Mouse (Mus musculus): ENCODE results near the gene Nup210. TPM values are rescaled to one million over a fixed set of nuclear protein-coding genes. Genes with fewer than 3 reads are reported as not detected.

Nup210 gene
- polyA plus RNA-seq, 1 experiment: not detected

GRCm38 (mm10) chr6:91139846-91140245 is 23.2 kb upstream of the Nup210 start:
- no peak overlapping the region for H3K4me3 ChIP-seq (ENCODE audit: insufficient read depth, poor library complexity, severe bottlenecking)
- no peaks in the 10 kb centered on the region for H3K79me3 ChIP-seq (ENCODE audit: low read depth)
- H3K36me3 ChIP-seq (ENCODE audit: control insufficient read depth, insufficient read depth): no peaks in the 10 kb centered on the region
- peaks cover 24% of the 10 kb centered on the region for H3K27me3 ChIP-seq (ENCODE audit: control insufficient read depth, insufficient read depth, insufficient read length)
- H3K79me2 ChIP-seq (ENCODE audit: control insufficient read depth, insufficient read depth): no peaks in the 10 kb centered on the region
- no peak overlapping the region for H3ac ChIP-seq (ENCODE audit: control insufficient read depth, insufficient read length, low read depth)
- TF ChIP-seq MYOD1 (IDR thresholded peaks at IDR 0.05; ENCODE audit: control insufficient read depth, insufficient read length, low read depth) (no peak), CTCF (IDR thresholded peaks at IDR 0.05; ENCODE audit: control insufficient read depth, insufficient read depth, insufficient read length) (peak; percentile 67)

GRCm38 (mm10) chr6:91137343-91137956 is 20.8 kb upstream of the Nup210 start:
- no peaks in the 10 kb centered on the region for H3K79me3 ChIP-seq (ENCODE audit: low read depth)
- peaks cover 31% of the 10 kb centered on the region for H3K27me3 ChIP-seq (ENCODE audit: control insufficient read depth, insufficient read depth, insufficient read length)
- no peaks in the 10 kb centered on the region for H3K79me2 ChIP-seq (ENCODE audit: control insufficient read depth, insufficient read depth)
- H3ac ChIP-seq (ENCODE audit: control insufficient read depth, insufficient read length, low read depth): no peak overlapping the region
- H3K36me3 ChIP-seq (ENCODE audit: control insufficient read depth, insufficient read depth): no peaks in the 10 kb centered on the region
- TF ChIP-seq MAX (IDR thresholded peaks at IDR 0.05) (no peak), USF1 (IDR thresholded peaks at IDR 0.05; ENCODE audit: low read depth) (no peak), MYOD1 (IDR thresholded peaks at IDR 0.05; ENCODE audit: control insufficient read depth, insufficient read length, low read depth) (no peak), CEBPB (IDR thresholded peaks at IDR 0.05; ENCODE audit: low read depth) (no peak), FOSL1 (IDR thresholded peaks at IDR 0.05; ENCODE audit: insufficient read depth, low read length, poor library complexity, severe bottlenecking) (no peak), MYOG (IDR thresholded peaks at IDR 0.05; ENCODE audit: control insufficient read depth, extremely low read depth, insufficient read length) (no peak), CTCF (IDR thresholded peaks at IDR 0.05; ENCODE audit: control insufficient read depth, insufficient read depth, insufficient read length) (no peak)
- no peak overlapping the region for H3K4me3 ChIP-seq (ENCODE audit: insufficient read depth, poor library complexity, severe bottlenecking)

GRCm38 (mm10) chr6:91130856-91131255 is 14.2 kb upstream of the Nup210 start:
- no peak overlapping the region for H3K4me3 ChIP-seq (ENCODE audit: insufficient read depth, poor library complexity, severe bottlenecking)
- H3K36me3 ChIP-seq (ENCODE audit: control insufficient read depth, insufficient read depth): no peaks in the 10 kb centered on the region
- H3K79me3 ChIP-seq (ENCODE audit: low read depth): no peaks in the 10 kb centered on the region
- no peak overlapping the region for H3ac ChIP-seq (ENCODE audit: control insufficient read depth, insufficient read length, low read depth)
- TF ChIP-seq CEBPB (IDR thresholded peaks at IDR 0.05; ENCODE audit: low read depth) (no peak), CTCF (IDR thresholded peaks at IDR 0.05; ENCODE audit: control insufficient read depth, insufficient read depth, insufficient read length) (no peak), MYOD1 (IDR thresholded peaks at IDR 0.05; ENCODE audit: control insufficient read depth, insufficient read length, low read depth) (no peak), USF1 (IDR thresholded peaks at IDR 0.05; ENCODE audit: low read depth) (no peak)
- peaks cover 22% of the 10 kb centered on the region for H3K27me3 ChIP-seq (ENCODE audit: control insufficient read depth, insufficient read depth, insufficient read length)
- H3K79me2 ChIP-seq (ENCODE audit: control insufficient read depth, insufficient read depth): no peaks in the 10 kb centered on the region

- no peak for TF ChIP-seq USF1 (IDR thresholded peaks at IDR 0.05; ENCODE audit: low read depth)
- Histone ChIP-seq H3K27me3 (ENCODE audit: control insufficient read depth, insufficient read depth, insufficient read length) (peaks cover 29% of the 10 kb centered on the region), H3K4me3 (ENCODE audit: insufficient read depth, poor library complexity, severe bottlenecking) (no peak overlapping the region), H3K79me3 (ENCODE audit: low read depth) (no peaks in the 10 kb centered on the region), H3ac (ENCODE audit: control insufficient read depth, insufficient read length, low read depth) (no peak overlapping the region), H3K79me2 (ENCODE audit: control insufficient read depth, insufficient read depth) (no peaks in the 10 kb centered on the region), H3K36me3 (ENCODE audit: control insufficient read depth, insufficient read depth) (no peaks in the 10 kb centered on the region)
Observed at GRCm38 (mm10) chr6:91128996-91129395, 12.4 kb upstream of the Nup210 start.

GRCm38 (mm10) chr6:91125228-91125585 is 8.6 kb upstream of the Nup210 start:
- TF ChIP-seq MAX (IDR thresholded peaks at IDR 0.05) (no peak), MYOG (IDR thresholded peaks at IDR 0.05; ENCODE audit: control insufficient read depth, extremely low read depth, insufficient read length) (no peak), FOSL1 (IDR thresholded peaks at IDR 0.05; ENCODE audit: insufficient read depth, low read length, poor library complexity, severe bottlenecking) (no peak), USF1 (IDR thresholded peaks at IDR 0.05; ENCODE audit: low read depth) (no peak), CTCF (IDR thresholded peaks at IDR 0.05; ENCODE audit: control insufficient read depth, insufficient read depth, insufficient read length) (no peak), CEBPB (IDR thresholded peaks at IDR 0.05; ENCODE audit: low read depth) (no peak), MYOD1 (IDR thresholded peaks at IDR 0.05; ENCODE audit: control insufficient read depth, insufficient read length, low read depth) (no peak)
- Histone ChIP-seq H3K4me3 (ENCODE audit: insufficient read depth, poor library complexity, severe bottlenecking) (no peak overlapping the region), H3K79me3 (ENCODE audit: low read depth) (no peaks in the 10 kb centered on the region)

GRCm38 (mm10) chr6:91124286-91125227 is 7.9 kb upstream of the Nup210 start:
- Histone ChIP-seq H3K36me3 (ENCODE audit: control insufficient read depth, insufficient read depth) (no peaks in the 10 kb centered on the region), H3ac (ENCODE audit: control insufficient read depth, insufficient read length, low read depth) (no peak overlapping the region), H3K4me3 (ENCODE audit: insufficient read depth, poor library complexity, severe bottlenecking) (no peak overlapping the region), H3K79me2 (ENCODE audit: control insufficient read depth, insufficient read depth) (no peaks in the 10 kb centered on the region), H3K27me3 (ENCODE audit: control insufficient read depth, insufficient read depth, insufficient read length) (peaks cover 18% of the 10 kb centered on the region), H3K79me3 (ENCODE audit: low read depth) (no peaks in the 10 kb centered on the region)
- TF ChIP-seq CTCF (IDR thresholded peaks at IDR 0.05; ENCODE audit: control insufficient read depth, insufficient read depth, insufficient read length) (no peak), MYOG (IDR thresholded peaks at IDR 0.05; ENCODE audit: control insufficient read depth, extremely low read depth, insufficient read length) (no peak), MYOD1 (IDR thresholded peaks at IDR 0.05; ENCODE audit: control insufficient read depth, insufficient read length, low read depth) (no peak), CEBPB (IDR thresholded peaks at IDR 0.05; ENCODE audit: low read depth) (no peak), USF1 (IDR thresholded peaks at IDR 0.05; ENCODE audit: low read depth) (no peak), MAX (IDR thresholded peaks at IDR 0.05) (no peak), FOSL1 (IDR thresholded peaks at IDR 0.05; ENCODE audit: insufficient read depth, low read length, poor library complexity, severe bottlenecking) (no peak)

More at GRCm38 (mm10) chr6:91125228-91125585, 8.6 kb upstream of the Nup210 start:
- no peaks in the 10 kb centered on the region for H3K36me3 ChIP-seq (ENCODE audit: control insufficient read depth, insufficient read depth)
- peaks cover 20% of the 10 kb centered on the region for H3K27me3 ChIP-seq (ENCODE audit: control insufficient read depth, insufficient read depth, insufficient read length)
- no peak overlapping the region for H3ac ChIP-seq (ENCODE audit: control insufficient read depth, insufficient read length, low read depth)
- no peaks in the 10 kb centered on the region for H3K79me2 ChIP-seq (ENCODE audit: control insufficient read depth, insufficient read depth)

Measured in C2C12 (cell line).